ENCODE assay signal across 8 mouse cellular contexts in genomic region chr8:94602471-94603131, GRCm38 (mm10). TPM values are rescaled to one million over a fixed set of nuclear protein-coding genes. Genes with fewer than 3 reads are reported as not detected.
DNase-seq lines count a peak whose midpoint lies in the region; ATAC-seq and TF ChIP-seq lines count a peak whose summit lies in the region.

No protein-coding gene starts in this region.

- in situ Hi-C loops in CH12.LX (cut with MboI; ENCODE audit: low pct_ligation_motif_present, low pct_unique_long_range_greater_than_20kb, low sequenced_read_pairs), result no loop called here

- TF ChIP-seq EP300 in CH12.LX (IDR thresholded peaks at IDR 0.05; ENCODE audit: low read length), result no peak

- under 1% methylated on average over 31 of the region's 31 CpGs for WGBS in heart, embryonic 11.5 days (ENCODE audit: insufficient replicate concordance)
- WGBS in kidney, embryonic 15.5 days, result 0% methylated on average over 31 of the region's 31 CpGs

- dilution Hi-C loops in CH12.LX (cut with MboI; ENCODE audit: extremely low pct_ligation_motif_present, extremely low pct_unique_long_range_greater_than_20kb, low sequenced_read_pairs), result no loop called here

- H3K27me3 ChIP-seq in CH12.LX (replicated peaks), result no peaks in the 10 kb centered on the region
- H3K27me3 ChIP-seq in heart, embryonic 11.5 days (ENCODE audit: control insufficient read depth, insufficient read depth, low read length), result no peaks in the 10 kb centered on the region
- no peaks in the 10 kb centered on the region for H3K27me3 ChIP-seq in kidney, embryonic 15.5 days

- H3K4me2 ChIP-seq in CH12.LX (ENCODE audit: insufficient read depth, low read depth, poor library complexity, severe bottlenecking), result peak overlapping the region; percentile 87
- H3K4me2 ChIP-seq in heart, embryonic 11.5 days, result peak overlapping the region; percentile 93
- peak overlapping the region; percentile 70 for H3K4me2 ChIP-seq in kidney, embryonic 15.5 days

- peak overlapping the region; percentile 91 to 99 (median 99) for H3K4me3 ChIP-seq in CH12.LX (replicated peaks in 1 of 3; ENCODE audit: low read depth in 2 of 3, low read length in 2 of 3, poor library complexity in 1 of 3)
- H3K4me3 ChIP-seq in heart, embryonic 11.5 days (ENCODE audit: low read depth, low read length), result peak overlapping the region; percentile 99
- peak overlapping the region; percentile 80 for H3K4me3 ChIP-seq in kidney, embryonic 15.5 days (replicated peaks)

- H3K79me2 ChIP-seq in CH12.LX (replicated peaks; ENCODE audit: control insufficient read depth, extremely low read depth, insufficient read depth, poor library complexity, severe bottlenecking), result peaks cover 43% of the 10 kb centered on the region

- peak; percentile 53 for DNase-seq in adrenal gland, adult 2 months
- no peak for DNase-seq in adrenal gland, postnatal 4 days (ENCODE audit: low spot score in 2 of 2)
- DNase-seq in CH12.LX (ENCODE audit: extremely low read depth), result peak; percentile 15
- DNase-seq in cerebellum, postnatal 14 days, result peak; percentile 20 to 22
- DNase-seq in lung, postnatal 25 days (ENCODE audit: low spot score), result peak; percentile 3
- peak; percentile 36 for DNase-seq in testis, postnatal 14 days (ENCODE audit: low spot score)

- no peak for TF ChIP-seq POLR2A in CH12.LX (IDR thresholded peaks at IDR 0.05; ENCODE audit: low read depth, low read length)

- peak overlapping the region; percentile 83 for H3K9ac ChIP-seq in CH12.LX (ENCODE audit: insufficient read depth, low read depth)
- peak overlapping the region; percentile 97 for H3K9ac ChIP-seq in heart, embryonic 11.5 days (ENCODE audit: low read depth, low read length)
- peak overlapping the region; percentile 92 for H3K9ac ChIP-seq in kidney, embryonic 15.5 days

- TF ChIP-seq RAD21 in CH12.LX (IDR thresholded peaks at IDR 0.05; ENCODE audit: low read depth, low read length), result no peak

- no peak for ATAC-seq in heart, embryonic 11.5 days (replicated peaks; ENCODE audit: insufficient number of reproducible peaks, low FRiP score, low TSS enrichment)
- peak; percentile 1; the same call in 1 of the 2 replicates for ATAC-seq in kidney, embryonic 15.5 days (replicated peaks; ENCODE audit: low FRiP score)

- no peaks in the 10 kb centered on the region for H3K9me3 ChIP-seq in CH12.LX (replicated peaks; ENCODE audit: low read length)
- no peaks in the 10 kb centered on the region for H3K9me3 ChIP-seq in heart, embryonic 11.5 days (replicated peaks; ENCODE audit: control insufficient read depth, low read length)
- H3K9me3 ChIP-seq in kidney, embryonic 15.5 days (replicated peaks), result no peaks in the 10 kb centered on the region

- peaks cover 0 to 24% of the 10 kb centered on the region in 2 experiments; a peak in 2 of 4 replicates for H3K4me1 ChIP-seq in CH12.LX (ENCODE audit: control insufficient read depth in 1 of 2, insufficient read depth in 2 of 2)
- H3K4me1 ChIP-seq in heart, embryonic 11.5 days (ENCODE audit: control insufficient read depth, insufficient read depth, low read length), result peaks cover 13% of the 10 kb centered on the region
- peaks cover 21% of the 10 kb centered on the region for H3K4me1 ChIP-seq in kidney, embryonic 15.5 days

- TF ChIP-seq CTCF in CH12.LX (conservative IDR thresholded peaks at IDR 0.05 in 1 of 2, IDR thresholded peaks at IDR 0.05 in 1 of 2; ENCODE audit: low read depth in 2 of 2, low read length in 2 of 2), result no peak

- H3K27ac ChIP-seq in CH12.LX (ENCODE audit: insufficient read depth, low read depth), result no peak overlapping the region
- peak overlapping the region; percentile 86 for H3K27ac ChIP-seq in heart, embryonic 11.5 days (ENCODE audit: low read depth, low read length)
- H3K27ac ChIP-seq in kidney, embryonic 15.5 days, result peak overlapping the region; percentile 85

- H3K36me3 ChIP-seq in CH12.LX (replicated peaks in 1 of 2; ENCODE audit: control insufficient read depth in 1 of 2, insufficient read depth in 1 of 2, low read length in 1 of 2), result peaks cover 0 to 9% of the 10 kb centered on the region in 2 experiments
- H3K36me3 ChIP-seq in heart, embryonic 11.5 days (ENCODE audit: control insufficient read depth, insufficient read depth, low read length), result no peaks in the 10 kb centered on the region
- no peaks in the 10 kb centered on the region for H3K36me3 ChIP-seq in kidney, embryonic 15.5 days

TF ChIP-seq in CH12.LX, 34 proteins besides CTCF, POLR2A, EP300 and RAD21:
- no peak for TF ChIP-seq USF2 (conservative IDR thresholded peaks at IDR 0.05; ENCODE audit: low read depth, low read length)
- TF ChIP-seq ZKSCAN1 (IDR thresholded peaks at IDR 0.05; ENCODE audit: borderline replicate concordance, low read depth, low read length), result no peak
- no peak for TF ChIP-seq UBTF (IDR thresholded peaks at IDR 0.05; ENCODE audit: low read depth, low read length)
- TF ChIP-seq PAX5 (IDR thresholded peaks at IDR 0.05; ENCODE audit: low read length), result no peak
- no peak for TF ChIP-seq MEF2A (IDR thresholded peaks at IDR 0.05; ENCODE audit: borderline replicate concordance, low read depth, low read length)
- peak; percentile 28; the same call in 1 of the 2 replicates for TF ChIP-seq SIN3A (IDR thresholded peaks at IDR 0.05; ENCODE audit: low read length)
- no peak for TF ChIP-seq BHLHE40 (IDR thresholded peaks at IDR 0.05; ENCODE audit: low read depth, low read length)
- no peak for TF ChIP-seq IRF4 (IDR thresholded peaks at IDR 0.05; ENCODE audit: low read depth, low read length)

RNA-seq across cellular contexts. Expression of gene Fam192a, which starts 0.8 kb away (rescaled TPM):
- total RNA-seq in adrenal gland, adult 2 months (2021), result 10 to 100 TPM; 37.2 to 48.4 TPM
- 20.5 and 31.9 TPM in 2 replicates for polyA plus RNA-seq in adrenal gland, adult 2 months (2012; rRNA removed)
- 10 to 100 TPM; 43.8 to 50.1 TPM for total RNA-seq in adrenal gland, postnatal 4 days (2021)
- 30.7 and 35.5 TPM in 2 replicates for total RNA-seq in CH12.LX (2012; rRNA removed)
- 37.6 and 43.7 TPM in 2 replicates for total RNA-seq in CH12.LX (2014; rRNA removed)
- polyA plus RNA-seq in CH12.LX (2012; ENCODE audit: insufficient read length, low read depth), result 80.3 and 95.6 TPM in 2 replicates
- polyA plus RNA-seq in heart, embryonic 11.5 days (2014; fragmentation: Nextera tagmentation; extraction: Ambion mirVana), result 44.3 and 45.6 TPM in 2 replicates
- polyA plus RNA-seq in kidney, embryonic 15.5 days (2015; fragmentation: Nextera tagmentation; extraction: Ambion mirVana), result 70.0 and 73.2 TPM in 2 replicates

RNA-seq across cellular contexts. Expression of gene Rspry1, which starts 0.9 kb away (rescaled TPM):
- 10 to 100 TPM; 18.6 to 25.3 TPM for total RNA-seq in adrenal gland, adult 2 months (2021)
- polyA plus RNA-seq in adrenal gland, adult 2 months (2012; rRNA removed), result 3.7 and 4.0 TPM in 2 replicates
- 10 to 100 TPM; 26.2 to 26.7 TPM for total RNA-seq in adrenal gland, postnatal 4 days (2021)
- total RNA-seq in CH12.LX (2012; rRNA removed) (17.5 and 18.0 TPM in 2 replicates), CH12.LX (2014; rRNA removed) (23.5 and 26.9 TPM in 2 replicates)
- polyA plus RNA-seq in CH12.LX (2012; ENCODE audit: insufficient read length, low read depth), result 11.4 and 13.4 TPM in 2 replicates
- polyA plus RNA-seq in heart, embryonic 11.5 days (2014; fragmentation: Nextera tagmentation; extraction: Ambion mirVana), result 23.2 and 25.9 TPM in 2 replicates
- 38.3 and 39.8 TPM in 2 replicates for polyA plus RNA-seq in kidney, embryonic 15.5 days (2015; fragmentation: Nextera tagmentation; extraction: Ambion mirVana)

Comparison
In these comparisons a context has a peak if more than half of its experiments do, and no peak if none do; other contexts are left out.
1. DNase-seq: peak in adrenal gland, adult 2 months (single experiment), CH12.LX (single experiment), cerebellum, postnatal 14 days (2 of 2), lung, postnatal 25 days (single experiment) and testis, postnatal 14 days (single experiment); none in adrenal gland, postnatal 4 days (0 of 2).
2. Peak in every context shown above with its lines, with median percentiles within 50 percentile points of each other: H3K4me2 ChIP-seq, H3K4me3 ChIP-seq and H3K9ac ChIP-seq.